Mouse (Mus musculus): ENCODE measurements around the gene Dohh. TPM values are rescaled to one million over a fixed set of nuclear protein-coding genes. Genes with fewer than 3 reads are reported as not detected.

The Dohh gene
- polyA plus RNA-seq (2016; fragmentation: Nextera tagmentation; extraction: Ambion mirVana): 68.1 and 68.5 TPM in 2 replicates

GRCm38 (mm10) chr10:81383802-81384604, at the start of gene Dohh, which contains the start of gene Gm48551:
TSS of gene Dohh (plus strand) at chr10:81384428.
TSS of gene Gm48551 (plus strand) at chr10:81384466.
- H3K9ac ChIP-seq: peak within 1 kb of the TSS; percentile 81
- H3K4me1 ChIP-seq: peaks cover 18% of the 10 kb centered on the region
- peak within 1 kb of the TSS; percentile 93 for H3K4me2 ChIP-seq
- H3K27me3 ChIP-seq: 0 out of 2 replicates have a peak, but pooled peaks cover 5% of the 10 kb centered on the region
- H3K27ac ChIP-seq: peak within 1 kb of the TSS; percentile 80
- H3K4me3 ChIP-seq (replicated peaks): peak within 1 kb of the TSS; percentile 77
- 8% methylated on average over 53 of the region's 54 CpGs for WGBS
- H3K9me3 ChIP-seq: no peaks in the 10 kb centered on the region
- H3K36me3 ChIP-seq (replicated peaks): peaks cover 31% of the 10 kb centered on the region
- peak; percentile 95 for ATAC-seq (ENCODE audit: low FRiP score)

GRCm38 (mm10) chr10:81335393-81336340, 48.6 kb upstream of the Dohh start:
- no peak for ATAC-seq (ENCODE audit: low FRiP score)
- no peak overlapping the region for H3K27ac ChIP-seq
- no peaks in the 10 kb centered on the region for H3K36me3 ChIP-seq (replicated peaks)
- no peak overlapping the region for H3K4me2 ChIP-seq
- H3K4me1 ChIP-seq: peaks cover 3% of the 10 kb centered on the region
- H3K9ac ChIP-seq: no peak overlapping the region
- no peaks in the 10 kb centered on the region for H3K9me3 ChIP-seq
- peaks cover 52% of the 10 kb centered on the region for H3K27me3 ChIP-seq
- WGBS: 48% methylated on average over 17 of the region's 19 CpGs
- H3K4me3 ChIP-seq (replicated peaks): no peak overlapping the region

GRCm38 (mm10) chr10:81336558-81336957, 47.7 kb upstream of the Dohh start:
- Histone ChIP-seq H3K9me3 (no peaks in the 10 kb centered on the region), H3K36me3 (replicated peaks) (no peaks in the 10 kb centered on the region), H3K4me1 (peaks cover 3% of the 10 kb centered on the region), H3K27me3 (peaks cover 60% of the 10 kb centered on the region), H3K4me2 (no peak overlapping the region), H3K9ac (no peak overlapping the region), H3K4me3 (replicated peaks) (no peak overlapping the region), H3K27ac (no peak overlapping the region)
- ATAC-seq (ENCODE audit: low FRiP score): no peak
- 94% methylated on average over 4 of the region's 4 CpGs for WGBS

- Histone ChIP-seq H3K9ac (no peak overlapping the region), H3K27ac (no peak overlapping the region), H3K4me2 (no peak overlapping the region), H3K36me3 (replicated peaks) (peaks cover 7% of the 10 kb centered on the region), H3K4me3 (replicated peaks) (no peak overlapping the region), H3K4me1 (peaks cover 8% of the 10 kb centered on the region), H3K9me3 (no peaks in the 10 kb centered on the region), H3K27me3 (peaks cover 71% of the 10 kb centered on the region)
- ATAC-seq (ENCODE audit: low FRiP score): no peak
- 37% methylated on average over 17 of the region's 17 CpGs for WGBS
Measured at GRCm38 (mm10) chr10:81340551-81341332, 43.5 kb upstream of the Dohh start.

GRCm38 (mm10) chr10:81341333-81341949, 42.8 kb upstream of the Dohh start:
- no peak for ATAC-seq (ENCODE audit: low FRiP score)
- H3K4me2 ChIP-seq: no peak overlapping the region
- H3K27ac ChIP-seq: no peak overlapping the region
- H3K4me3 ChIP-seq (replicated peaks): no peak overlapping the region
- peaks cover 13% of the 10 kb centered on the region for H3K4me1 ChIP-seq
- no peaks in the 10 kb centered on the region for H3K9me3 ChIP-seq
- peaks cover 78% of the 10 kb centered on the region for H3K27me3 ChIP-seq
- WGBS: 35% methylated on average over 16 of the region's 16 CpGs
- H3K9ac ChIP-seq: no peak overlapping the region
- peaks cover 11% of the 10 kb centered on the region for H3K36me3 ChIP-seq (replicated peaks)

GRCm38 (mm10) chr10:81342686-81343505, 41.3 kb upstream of the Dohh start, which contains the start of gene Gipc3:
TSS of gene Gipc3 (minus strand) at chr10:81343266.
- peak within 1 kb of the TSS; percentile 43 for H3K4me3 ChIP-seq (replicated peaks)
- no peaks in the 10 kb centered on the region for H3K9me3 ChIP-seq
- peak within 1 kb of the TSS; percentile 65 for H3K4me2 ChIP-seq
- no peak for ATAC-seq (ENCODE audit: low FRiP score)
- H3K4me1 ChIP-seq: peaks cover 26% of the 10 kb centered on the region
- H3K27ac ChIP-seq: no peak within 1 kb of the TSS
- 5% methylated on average over 64 of the region's 67 CpGs for WGBS
- H3K9ac ChIP-seq: peak within 1 kb of the TSS; percentile 54
- peaks cover 84% of the 10 kb centered on the region for H3K27me3 ChIP-seq
- peaks cover 18% of the 10 kb centered on the region for H3K36me3 ChIP-seq (replicated peaks)

- peaks cover 35% of the 10 kb centered on the region for H3K4me1 ChIP-seq
- H3K27me3 ChIP-seq: peaks cover 85% of the 10 kb centered on the region
- H3K4me3 ChIP-seq (replicated peaks): no peak overlapping the region
- WGBS: 57% methylated on average over 8 of the region's 8 CpGs
- no peak overlapping the region for H3K4me2 ChIP-seq
- no peak for ATAC-seq (ENCODE audit: low FRiP score)
- no peak overlapping the region for H3K9ac ChIP-seq
- H3K36me3 ChIP-seq (replicated peaks): peaks cover 26% of the 10 kb centered on the region
- no peaks in the 10 kb centered on the region for H3K9me3 ChIP-seq
- no peak overlapping the region for H3K27ac ChIP-seq
Measured at GRCm38 (mm10) chr10:81344421-81345161, 39.6 kb upstream of the Dohh start.

GRCm38 (mm10) chr10:81345162-81345534, 39.1 kb upstream of the Dohh start:
- H3K9me3 ChIP-seq: no peaks in the 10 kb centered on the region
- no peak overlapping the region for H3K4me2 ChIP-seq
- no peak overlapping the region for H3K9ac ChIP-seq
- H3K4me3 ChIP-seq (replicated peaks): no peak overlapping the region
- peaks cover 26% of the 10 kb centered on the region for H3K36me3 ChIP-seq (replicated peaks)
- no peak for ATAC-seq (ENCODE audit: low FRiP score)
- H3K27me3 ChIP-seq: peaks cover 83% of the 10 kb centered on the region
- peaks cover 40% of the 10 kb centered on the region for H3K4me1 ChIP-seq
- 86% methylated on average over 4 of the region's 4 CpGs for WGBS
- H3K27ac ChIP-seq: no peak overlapping the region

- peaks cover 69% of the 10 kb centered on the region for H3K27me3 ChIP-seq
- WGBS: 4% methylated on average over 53 of the region's 55 CpGs
Measured at GRCm38 (mm10) chr10:81346453-81347067, 37.7 kb upstream of the Dohh start.

GRCm38 (mm10) chr10:81349146-81349545, 35.1 kb upstream of the Dohh start:
- 8% methylated on average over 12 of the region's 12 CpGs for WGBS
- no peak overlapping the region for H3K27ac ChIP-seq

More at GRCm38 (mm10) chr10:81346453-81347067, 37.7 kb upstream of the Dohh start:
- peaks cover 46% of the 10 kb centered on the region for H3K4me1 ChIP-seq
- peak overlapping the region; percentile 31 for H3K4me3 ChIP-seq (replicated peaks)
- peaks cover 26% of the 10 kb centered on the region for H3K36me3 ChIP-seq (replicated peaks)
- H3K9me3 ChIP-seq: no peaks in the 10 kb centered on the region
- H3K9ac ChIP-seq: peak overlapping the region; percentile 22
- H3K4me2 ChIP-seq: peak overlapping the region; percentile 47
- peak overlapping the region; percentile 2; the same call in 1 of the 2 replicates for H3K27ac ChIP-seq
- no peak for ATAC-seq (ENCODE audit: low FRiP score)

More at GRCm38 (mm10) chr10:81349146-81349545, 35.1 kb upstream of the Dohh start:
- Histone ChIP-seq H3K9ac (peak overlapping the region; percentile 91), H3K9me3 (no peaks in the 10 kb centered on the region), H3K4me1 (peaks cover 38% of the 10 kb centered on the region), H3K4me2 (peak overlapping the region; percentile 92), H3K36me3 (replicated peaks) (peaks cover 26% of the 10 kb centered on the region), H3K4me3 (replicated peaks) (peak overlapping the region; percentile 91), H3K27me3 (peaks cover 48% of the 10 kb centered on the region)
- ATAC-seq (ENCODE audit: low FRiP score): no peak

Measured in forebrain, embryonic 12.5 days (tissue).